Mouse (Mus musculus): ENCODE results near the gene Marveld3. TPM values are rescaled to one million over a fixed set of nuclear protein-coding genes. Genes with fewer than 3 reads are reported as not detected.

Gene Marveld3
- under 1 TPM; 0.49 to 0.78 (median 0.68) TPM for total RNA-seq (2022)

DNA sequence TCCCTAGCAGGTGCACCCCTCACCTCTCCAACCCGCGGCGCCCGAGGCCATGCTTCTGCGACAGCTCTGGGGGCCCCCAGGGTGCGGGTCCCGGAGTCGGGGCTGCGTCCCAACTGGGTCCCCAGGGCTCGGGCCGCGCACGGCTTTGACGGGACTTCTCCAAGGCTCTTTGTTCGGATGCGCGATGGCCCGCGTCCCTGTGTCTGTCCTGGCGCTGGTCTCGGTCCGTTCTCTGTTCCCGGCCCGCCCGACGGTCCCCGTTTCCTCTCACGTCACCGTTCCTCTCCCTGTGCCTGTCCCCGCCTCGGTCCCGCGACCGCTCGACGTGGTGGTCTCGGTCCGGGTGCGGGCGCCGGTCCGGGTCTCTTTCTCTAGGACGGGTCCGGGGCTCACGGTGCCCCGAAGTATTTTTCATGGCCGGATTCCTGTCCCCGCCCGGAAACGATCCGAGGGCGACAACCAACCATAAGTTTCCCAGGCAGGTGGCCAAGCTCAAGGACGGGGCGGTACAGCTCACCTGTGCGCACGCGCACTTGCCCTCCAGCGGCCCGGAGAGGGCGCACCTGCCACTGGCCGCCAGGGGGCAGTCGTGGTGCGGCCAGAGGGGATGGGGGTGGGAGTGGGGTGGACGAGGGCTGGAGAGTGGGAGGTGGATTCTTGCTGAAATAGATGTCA lies at the start of gene Marveld3:
Gene Marveld3, minus strand, starts transcription at position 511 of the 675 bp plus-strand sequence.
- DNase-seq (ENCODE audit: low spot score in 2 of 2) = no peak

DNA sequence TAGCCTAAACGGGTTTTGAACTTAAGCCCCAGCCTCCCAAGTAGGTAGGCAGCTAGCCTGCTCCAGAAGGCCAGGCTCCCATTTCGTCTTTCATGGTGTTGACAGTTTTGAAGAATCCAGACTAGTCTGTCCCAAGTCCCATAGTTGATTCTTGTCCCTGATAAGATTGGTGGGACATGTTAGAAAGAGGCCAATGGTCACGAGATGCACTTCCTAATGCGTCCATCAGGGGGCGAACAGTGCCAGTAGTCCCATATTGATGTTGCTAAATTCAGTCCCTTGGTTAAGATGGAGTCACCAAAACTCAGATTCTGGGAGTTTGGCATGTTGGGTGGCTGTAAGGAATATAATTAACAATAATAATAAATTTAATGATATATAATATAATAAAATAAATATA lies 48.9 kb upstream of the Marveld3 start:
- peak in 1 of 2 experiments; percentile 16 for DNase-seq (ENCODE audit: low spot score in 2 of 2)

DNA sequence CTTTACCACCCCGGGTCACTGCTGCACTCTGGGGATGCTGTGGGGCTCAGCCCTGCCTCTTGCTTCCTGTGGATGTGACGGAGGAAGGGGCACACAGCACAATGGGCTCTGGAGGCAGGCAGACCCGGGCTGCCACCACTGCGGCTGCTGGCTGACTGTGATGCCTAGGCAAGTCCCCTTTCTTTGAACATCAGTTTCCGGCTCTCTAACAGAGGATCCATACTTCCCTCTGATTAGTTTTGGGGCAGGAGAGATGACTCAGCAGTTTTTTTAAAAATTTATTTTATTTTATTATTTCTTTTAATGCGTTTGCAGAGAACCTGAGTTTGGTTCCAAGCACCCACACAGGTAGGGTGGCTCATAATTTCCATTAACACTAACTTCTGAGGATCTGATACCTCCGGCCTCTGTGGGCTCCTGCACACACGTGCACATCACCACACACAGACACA lies 47.0 kb upstream of the Marveld3 start:
- DNase-seq (ENCODE audit: low spot score in 2 of 2) = no peak

DNA sequence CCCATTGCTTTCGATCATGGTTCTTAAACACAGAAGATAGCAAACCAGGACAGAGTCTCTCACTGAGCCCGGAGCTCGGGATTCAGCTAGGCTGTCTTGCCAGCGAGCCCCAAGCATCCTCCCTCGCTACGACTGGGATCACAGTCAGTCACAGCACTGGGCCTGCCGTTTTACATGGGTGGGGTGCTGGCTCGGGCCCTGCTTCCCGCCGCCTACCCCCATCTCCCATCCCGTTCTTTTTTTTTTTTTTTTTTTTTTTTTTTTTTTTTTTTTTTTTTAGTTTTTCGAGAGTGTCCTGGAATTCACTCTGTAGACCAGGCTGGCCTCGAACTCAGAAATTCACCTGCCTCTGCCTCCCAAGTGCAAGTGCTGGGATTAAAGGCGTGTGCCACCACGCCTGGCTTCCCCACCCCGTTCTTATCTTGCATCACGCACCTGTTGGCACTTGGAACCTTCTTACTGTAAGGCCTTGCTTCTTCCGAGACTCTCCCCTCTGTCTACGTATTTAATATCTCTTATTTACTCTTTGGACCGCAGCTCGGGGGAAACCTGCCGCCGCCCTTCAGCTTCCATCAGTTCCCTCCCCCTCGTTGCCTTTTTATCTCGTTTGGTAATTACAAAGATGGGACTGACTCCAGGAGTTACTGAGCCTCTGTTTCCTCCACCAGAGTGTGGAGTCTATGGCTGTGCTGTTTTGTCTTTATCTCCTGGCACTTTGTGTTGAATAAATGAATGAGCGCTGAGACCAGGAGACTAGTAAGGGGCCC lies 46.4 kb upstream of the Marveld3 start:
- no peak for DNase-seq (ENCODE audit: low spot score in 2 of 2)

DNA sequence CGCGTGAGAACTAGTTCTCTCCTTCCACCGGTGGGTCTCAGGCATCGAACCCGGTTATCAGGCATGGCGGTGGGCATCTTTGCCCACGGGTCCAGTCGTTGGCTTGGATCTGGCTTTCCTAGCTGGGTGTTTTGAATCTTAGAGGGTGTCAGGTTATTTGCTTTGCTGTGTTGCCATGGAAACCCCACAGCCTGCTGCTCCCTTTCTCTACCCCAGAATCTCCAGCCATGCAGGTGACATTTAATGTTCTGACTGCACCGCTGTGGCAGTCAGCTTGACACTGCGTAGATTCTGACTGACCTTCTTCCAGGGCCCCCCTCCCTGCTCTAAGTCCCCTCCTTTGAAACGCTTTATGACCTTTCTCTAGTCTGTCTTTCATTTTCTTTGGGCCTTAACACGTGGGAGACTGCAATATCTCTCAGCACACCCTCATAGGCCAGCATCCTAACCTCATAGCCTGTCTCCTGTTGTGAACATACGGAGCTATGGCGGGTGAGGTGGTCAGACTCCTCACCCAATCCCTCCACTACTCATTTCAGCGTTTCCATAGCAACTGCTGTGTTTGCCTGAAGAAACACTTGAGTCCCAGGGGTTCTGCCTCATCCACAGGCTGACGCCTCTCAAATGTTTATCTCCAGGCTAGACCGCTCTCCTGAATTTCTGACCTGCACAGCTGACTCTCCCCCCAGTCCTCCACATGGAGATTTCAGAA lies 44.5 kb upstream of the Marveld3 start:
- DNase-seq (ENCODE audit: low spot score in 2 of 2) = peak in 1 of 2 experiments; percentile 19

DNA sequence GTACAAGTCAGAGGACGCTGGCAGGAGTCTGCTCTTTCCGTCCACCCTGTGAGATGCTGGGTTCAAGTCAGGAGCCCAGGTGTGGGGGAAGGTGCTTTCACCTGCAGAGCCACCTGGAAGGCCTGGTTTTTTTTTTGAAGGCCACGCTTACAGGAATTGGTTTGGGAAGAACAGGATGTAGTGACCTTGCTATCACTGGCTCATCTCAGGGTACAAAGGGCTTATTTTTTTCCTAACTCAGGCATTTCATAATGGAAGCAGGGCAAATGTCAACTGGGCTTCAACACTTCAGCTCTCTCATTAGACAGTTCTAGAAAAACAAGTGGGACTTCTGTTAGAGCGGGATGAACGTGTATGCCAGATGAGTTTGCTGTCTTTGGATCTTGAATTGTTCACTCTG lies 42.3 kb upstream of the Marveld3 start:
- no peak for DNase-seq (ENCODE audit: low spot score in 2 of 2)

DNA sequence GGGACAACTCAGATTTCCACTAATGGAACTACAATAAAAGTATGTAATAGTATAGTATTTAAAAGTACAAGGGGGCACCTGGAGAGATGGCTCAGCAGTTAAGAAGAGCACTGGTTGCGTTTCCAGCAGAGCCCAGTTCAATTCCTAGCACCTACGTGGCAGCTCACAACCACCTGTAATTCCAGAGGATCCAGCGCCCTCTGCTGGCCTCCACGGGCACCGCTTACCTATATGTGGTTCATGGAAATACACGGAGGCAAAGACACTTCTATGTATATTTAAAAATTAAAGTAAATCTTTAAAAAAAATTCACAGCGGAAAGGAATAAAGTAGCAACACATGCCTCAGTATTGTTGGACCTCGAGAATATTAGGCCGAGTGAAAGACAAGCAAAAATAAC lies 41.0 kb upstream of the Marveld3 start:
- DNase-seq (ENCODE audit: low spot score in 2 of 2) = no peak

DNA sequence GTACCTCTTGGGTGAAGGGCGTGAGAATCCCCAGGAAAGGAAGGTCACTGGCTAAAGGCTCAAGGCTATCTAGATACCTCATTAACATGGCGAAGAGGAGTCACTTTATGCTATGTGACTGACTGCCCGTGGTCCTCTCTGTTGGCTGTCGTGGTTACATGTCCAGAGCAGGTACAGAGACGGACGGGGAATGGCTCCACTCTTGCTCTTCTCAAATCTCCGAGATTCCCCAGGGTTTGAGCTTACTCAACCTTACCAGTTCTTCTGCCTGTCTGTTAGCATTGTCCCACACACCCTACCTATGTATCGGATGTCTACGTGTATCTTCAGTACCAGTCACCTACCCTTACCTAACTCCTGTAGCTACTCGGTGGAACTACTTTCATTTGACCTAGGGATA lies 38.0 kb upstream of the Marveld3 start:
- DNase-seq (ENCODE audit: low spot score in 2 of 2) = no peak

DNA sequence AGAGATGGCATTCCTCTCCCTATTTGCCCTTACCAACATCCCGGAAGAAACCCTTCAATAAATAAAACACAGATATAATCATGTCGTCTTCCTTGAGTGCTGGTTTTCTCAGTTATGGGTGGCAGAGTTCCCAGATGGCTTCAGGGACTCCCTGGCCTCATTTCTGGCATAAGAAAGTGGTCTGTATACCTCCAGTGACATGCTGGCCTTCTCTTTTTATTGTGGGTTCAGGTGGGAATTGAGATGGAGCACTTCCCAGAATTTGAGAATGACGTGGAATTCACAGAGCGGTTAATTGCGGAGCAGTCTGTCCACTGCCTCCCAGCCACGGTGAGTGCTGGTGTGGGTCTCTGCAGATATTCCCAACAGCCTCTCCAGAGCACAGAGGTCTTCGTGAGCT lies 36.1 kb upstream of the Marveld3 start:
- DNase-seq (ENCODE audit: low spot score in 2 of 2) = no peak

DNA sequence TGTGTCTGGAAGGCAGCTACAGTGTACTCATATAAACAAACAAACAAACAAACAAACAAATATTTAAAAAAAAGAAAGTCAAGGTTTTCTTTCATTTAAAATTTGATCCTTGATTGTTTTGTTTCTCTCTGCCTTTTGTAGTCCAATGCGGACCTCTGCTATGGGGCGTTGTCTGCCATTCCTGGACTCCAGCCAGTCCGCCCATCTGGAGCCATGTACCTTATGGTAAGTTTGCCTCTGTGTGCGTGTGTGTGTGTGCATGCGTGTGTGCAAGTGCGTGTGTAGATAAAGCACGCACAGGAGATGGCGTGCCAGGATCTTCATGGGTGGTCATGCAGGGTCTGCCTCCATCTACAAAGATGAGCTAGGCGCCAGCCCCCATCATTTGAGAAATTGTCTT lies 35.4 kb upstream of the Marveld3 start:
- no peak for DNase-seq (ENCODE audit: low spot score in 2 of 2)

DNA sequence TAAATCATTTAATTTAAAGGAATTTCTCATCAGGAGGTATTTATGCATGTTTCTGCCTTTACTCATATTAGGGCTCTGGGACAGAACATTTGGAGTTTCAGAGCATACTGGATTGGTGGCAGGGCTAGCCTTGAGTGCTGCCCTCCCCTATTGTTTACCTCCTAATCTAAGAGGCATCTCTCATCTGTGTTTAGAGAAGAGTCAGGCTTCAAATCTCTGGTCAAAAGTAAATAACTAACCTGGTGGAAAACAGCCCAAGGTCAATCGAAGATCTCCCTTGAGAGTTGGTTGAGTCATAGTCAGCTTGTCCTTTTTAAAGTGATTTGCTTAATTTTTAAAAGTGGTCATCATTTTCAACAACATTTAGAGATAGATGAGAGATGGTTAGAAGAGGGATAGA lies 30.9 kb upstream of the Marveld3 start:
- no peak for DNase-seq (ENCODE audit: low spot score in 2 of 2)

DNA sequence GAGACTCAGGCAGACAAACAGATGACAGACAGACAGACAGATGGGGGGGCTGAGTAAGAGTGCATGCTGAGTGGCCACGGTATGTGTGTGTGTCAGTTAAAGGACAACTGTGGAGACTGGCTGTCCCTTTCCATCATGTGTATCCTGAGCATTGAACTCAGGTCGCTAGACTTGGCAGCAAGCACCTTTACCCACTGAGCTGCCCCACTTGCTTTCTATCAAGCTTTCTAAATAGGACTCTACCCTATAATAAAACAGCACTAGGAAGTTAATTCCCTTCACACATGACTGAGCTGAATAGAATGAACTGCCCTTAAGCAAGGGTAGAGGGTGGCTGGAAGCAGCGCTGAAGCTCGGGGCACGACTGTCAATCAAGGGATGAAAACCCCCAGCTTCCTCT lies 30.2 kb upstream of the Marveld3 start:
- no peak for DNase-seq (ENCODE audit: low spot score in 2 of 2)

DNA sequence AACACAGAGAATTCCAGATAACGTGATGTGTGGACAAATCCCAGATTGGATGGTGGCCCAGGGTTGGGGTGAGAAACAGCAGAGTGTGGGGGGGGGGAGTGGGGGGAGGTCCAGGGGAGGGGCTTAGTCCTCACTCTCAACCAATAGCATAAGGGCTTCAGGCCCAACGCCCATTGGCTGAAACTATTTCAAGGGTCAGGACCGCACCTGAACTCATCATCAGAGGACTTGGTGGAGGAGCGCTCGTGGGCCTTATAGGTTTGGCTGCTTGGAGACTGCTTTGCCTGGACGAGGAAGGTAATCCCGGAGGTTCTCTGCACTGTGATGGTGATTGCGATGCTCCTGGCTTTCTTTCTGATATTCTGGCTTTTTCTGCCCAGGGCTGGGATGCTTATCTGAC lies 28.2 kb upstream of the Marveld3 start, which contains the start of gene Tat:
Gene Tat, plus strand, starts transcription at position 214 of the 400 bp plus-strand sequence.
- no peak for DNase-seq (ENCODE audit: low spot score in 2 of 2)

DNA sequence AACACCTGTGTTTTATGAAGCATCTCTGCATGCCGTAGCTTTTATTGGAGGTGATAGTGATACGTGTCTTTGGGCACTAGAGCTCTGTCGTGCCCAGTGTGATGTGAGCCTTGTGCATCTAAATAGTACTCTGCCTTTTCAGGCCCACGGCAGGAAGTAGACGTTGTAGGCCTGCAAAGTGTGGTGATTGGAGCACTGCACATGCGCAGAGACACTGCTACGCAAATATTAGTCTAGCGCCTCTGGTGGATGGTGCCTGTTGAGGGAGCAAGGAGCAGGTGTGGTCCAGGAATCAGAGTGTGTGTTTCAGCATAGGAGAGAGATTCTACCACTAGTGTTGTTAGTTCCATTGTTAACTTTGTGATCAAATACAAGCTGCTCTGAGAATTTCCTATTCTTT lies 27.1 kb upstream of the Marveld3 start:
- DNase-seq (ENCODE audit: low spot score in 2 of 2) = no peak

DNA sequence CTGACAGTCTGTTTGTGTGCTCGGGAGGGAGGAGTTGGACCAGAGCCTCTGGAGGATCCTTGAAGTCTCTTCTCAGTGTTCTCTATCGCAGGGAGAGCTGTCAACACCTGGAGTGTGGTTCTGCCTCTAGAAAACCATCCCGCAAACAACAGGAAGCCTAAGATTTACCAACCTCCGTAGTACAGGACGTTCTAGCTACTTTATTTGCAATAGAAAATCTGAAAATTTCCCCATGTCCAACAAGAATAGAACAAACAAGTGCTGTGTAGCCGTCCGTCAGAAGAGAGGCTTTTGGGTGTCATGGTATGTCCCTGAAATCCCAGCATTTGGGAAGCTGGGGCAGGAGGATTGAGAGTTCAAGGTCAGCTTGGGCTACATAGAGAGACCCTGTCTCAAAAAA lies 25.8 kb upstream of the Marveld3 start:
- DNase-seq (ENCODE audit: low spot score in 2 of 2) = no peak

DNA sequence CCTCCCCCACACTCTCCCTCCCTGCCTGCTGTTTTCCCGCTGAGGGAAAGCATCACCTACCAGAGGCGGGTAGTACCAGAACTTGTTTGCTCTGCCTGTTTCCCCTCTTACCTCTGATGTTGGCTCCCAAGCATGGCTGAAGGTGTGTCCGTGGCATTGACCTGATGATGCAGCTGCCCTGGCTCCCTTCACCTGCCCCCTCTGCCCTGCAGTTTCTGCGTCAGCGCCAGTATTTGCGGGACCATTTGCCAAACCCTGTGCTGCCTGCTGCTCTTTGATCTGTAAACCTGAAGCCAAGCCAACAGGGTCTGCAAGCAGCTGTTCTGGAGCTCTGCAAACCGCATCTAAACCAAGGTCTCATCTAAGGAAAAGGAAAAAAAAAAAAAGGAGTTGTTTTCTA lies 24.4 kb upstream of the Marveld3 start:
- DNase-seq (ENCODE audit: low spot score in 2 of 2) = no peak

DNA sequence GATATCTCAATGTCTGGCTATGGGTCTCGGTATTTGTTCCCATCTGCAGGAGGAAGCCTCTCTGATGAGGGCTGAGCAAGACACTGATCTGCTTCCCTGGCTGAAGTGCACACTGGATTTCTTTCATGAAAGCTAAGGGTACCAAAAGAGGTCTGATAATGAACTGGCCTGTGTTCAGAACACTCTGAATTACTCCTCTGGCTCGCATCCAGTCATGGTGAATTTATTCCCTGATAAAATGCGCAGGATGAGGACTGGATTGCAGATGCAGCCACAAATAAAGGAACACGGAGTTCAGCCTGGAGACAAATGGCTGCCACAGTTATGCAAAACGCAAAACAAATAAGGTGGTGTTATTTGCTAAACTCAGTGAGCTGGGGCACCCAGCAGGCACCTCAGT lies 21.9 kb upstream of the Marveld3 start:
- no peak for DNase-seq (ENCODE audit: low spot score in 2 of 2)

DNA sequence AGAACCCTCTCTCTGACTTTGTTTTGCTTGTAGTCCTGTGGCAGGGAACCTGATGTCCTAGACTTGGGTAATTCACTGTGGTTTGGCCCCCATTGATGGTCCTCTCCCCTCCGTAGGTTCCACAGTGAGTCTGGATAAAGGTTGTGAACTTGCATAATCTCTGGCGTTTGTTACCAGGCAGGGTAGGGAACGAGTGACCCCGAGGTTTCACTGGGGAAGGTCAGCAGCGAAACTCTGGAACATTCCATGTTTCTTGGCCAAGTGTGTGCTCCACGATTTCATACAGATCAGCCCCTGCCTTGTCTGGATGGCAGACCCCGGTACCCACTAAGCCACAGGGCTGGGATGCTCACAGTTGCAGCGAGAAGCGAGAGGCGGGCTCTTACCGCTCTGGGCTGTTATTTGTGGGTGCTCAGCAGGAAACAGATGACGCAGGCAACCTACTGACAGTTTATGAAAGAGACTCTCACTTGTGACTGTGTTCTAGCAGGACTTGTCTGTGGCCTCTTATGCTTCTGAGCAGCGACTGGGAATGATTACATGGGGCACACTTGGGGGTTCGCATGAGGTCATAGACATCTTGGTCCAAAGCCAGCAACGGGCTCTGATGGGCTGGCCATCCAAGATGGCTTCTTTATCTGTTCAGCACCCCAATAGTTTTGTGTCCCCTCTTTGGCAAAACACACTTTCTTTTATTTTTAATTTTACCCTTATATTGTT lies 20.5 kb upstream of the Marveld3 start:
- no peak for DNase-seq (ENCODE audit: low spot score in 2 of 2)

DNA sequence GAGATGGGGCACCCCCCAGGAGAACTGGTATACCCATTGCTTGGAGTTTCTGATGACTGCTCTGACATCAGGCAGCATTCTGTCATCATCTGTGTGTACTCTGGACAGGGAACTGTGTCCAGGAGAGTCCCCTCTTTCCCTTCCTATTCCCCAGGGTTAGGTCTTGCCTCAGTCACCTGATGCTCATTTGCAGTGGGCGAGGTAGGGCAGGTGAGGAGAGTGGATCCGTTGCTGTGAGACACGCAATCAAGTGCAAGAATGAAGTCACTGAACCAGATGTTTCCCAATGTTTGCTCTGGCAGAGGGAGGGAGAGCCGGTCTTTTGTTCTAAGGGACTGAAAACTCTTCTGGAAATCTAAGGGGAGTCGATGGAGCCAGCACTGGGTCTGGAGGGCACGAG lies 17.3 kb upstream of the Marveld3 start:
- DNase-seq (ENCODE audit: low spot score in 2 of 2) = no peak

DNA sequence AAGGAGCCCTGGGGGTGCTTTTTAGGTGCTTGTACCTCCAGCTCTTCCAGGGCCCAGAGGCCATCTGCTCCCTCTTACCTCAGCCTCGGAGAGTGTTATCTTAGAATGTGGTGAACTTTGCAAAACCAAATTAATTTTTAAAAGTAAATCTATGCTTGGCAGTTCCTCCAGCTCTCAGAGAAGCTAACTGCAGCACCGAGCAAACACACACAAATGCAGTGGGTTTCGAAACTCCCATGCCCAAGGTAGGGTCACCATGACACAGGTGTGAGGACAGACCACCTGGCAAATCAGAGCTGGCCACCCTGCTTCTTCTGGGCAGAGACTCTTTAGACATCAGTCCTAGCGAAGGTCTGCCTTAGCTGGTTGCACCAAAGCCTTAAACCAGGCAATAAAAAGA lies 10.9 kb upstream of the Marveld3 start:
- DNase-seq (ENCODE audit: low spot score in 2 of 2) = no peak

DNA sequence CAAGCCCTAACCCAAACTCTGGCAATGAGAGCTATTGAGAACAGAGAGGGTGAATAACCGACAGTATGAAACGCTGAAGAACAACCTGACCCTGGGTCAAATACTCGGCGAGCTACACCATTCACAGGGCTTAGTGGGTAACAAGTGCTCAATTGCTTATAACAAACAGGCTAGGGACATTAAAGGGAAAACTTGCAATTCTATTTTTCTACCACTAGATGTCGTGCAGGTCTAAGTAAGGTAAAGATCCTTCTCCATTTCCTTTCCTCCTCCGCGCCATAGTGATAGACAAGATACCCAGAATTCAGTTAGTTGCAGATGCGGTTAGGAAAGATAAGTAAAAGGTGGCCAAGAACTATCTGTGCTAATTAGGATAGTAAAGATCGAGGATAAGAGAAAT lies 8.3 kb upstream of the Marveld3 start:
- no peak for DNase-seq (ENCODE audit: low spot score in 2 of 2)

DNA sequence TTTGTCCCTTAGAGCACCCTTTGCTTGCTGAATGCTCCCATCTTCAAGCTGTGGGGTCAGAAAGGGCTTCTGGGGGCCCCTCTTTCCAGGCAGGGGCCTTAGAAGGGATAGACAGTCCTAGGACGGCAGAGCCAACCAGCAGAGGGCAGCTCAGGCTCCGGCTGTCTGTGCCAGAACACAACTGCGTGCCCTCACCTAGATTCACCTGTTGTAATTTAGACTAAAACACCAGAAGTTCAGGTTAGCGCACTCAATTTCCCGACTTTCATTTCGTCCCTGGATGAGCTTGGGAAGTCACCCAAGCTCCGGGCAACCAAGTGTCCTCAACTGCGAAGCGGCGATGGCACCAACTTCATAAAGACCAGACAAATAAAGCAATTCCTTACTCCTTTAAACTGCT lies 6.8 kb upstream of the Marveld3 start:
- DNase-seq (ENCODE audit: low spot score in 2 of 2) = no peak
